Mouse (Mus musculus): Measurements from ENCODE around the gene Olfr683. TPM values are rescaled to one million over a fixed set of nuclear protein-coding genes. Genes with fewer than 3 reads are reported as not detected.
"Not testable (repeated sequence)": the region's sequence is repeated elsewhere in the genome, so short reads cannot be mapped to it uniquely, and the experiment has no call there.

The Olfr683 gene
- not detected in 2 replicates for polyA plus RNA-seq (2016; fragmentation: Nextera tagmentation; extraction: Ambion mirVana)

- Histone ChIP-seq H3K9me3 (no peaks in the 10 kb centered on the region), H3K27ac (replicated peaks) (no peak within 1 kb of the TSS), H3K36me3 (replicated peaks) (no peaks in the 10 kb centered on the region), H3K4me3 (no peak within 1 kb of the TSS), H3K27me3 (replicated peaks; ENCODE audit: low read depth, poor library complexity, severe bottlenecking) (no peaks in the 10 kb centered on the region), H3K4me1 (no peaks in the 10 kb centered on the region)
- WGBS, result 70% methylated on average over 1 of the region's 1 CpGs
- no peak for DNase-seq (ENCODE audit: low spot score)
These were observed at the start of gene Olfr683 for GRCm38 (mm10) chr7:105146912-105147311. Gene Olfr683 (minus strand): TSS chr7:105147012.

GRCm38 (mm10) chr7:105185912-105186311 lies 39.1 kb upstream of the Olfr683 start, which contains the start of gene Olfr685:
Gene Olfr685 (minus strand): TSS chr7:105186012.
- Histone ChIP-seq H3K4me1 (no peaks in the 10 kb centered on the region), H3K27me3 (replicated peaks; ENCODE audit: low read depth, poor library complexity, severe bottlenecking) (no peaks in the 10 kb centered on the region), H3K4me3 (no peak within 1 kb of the TSS), H3K9me3 (no peaks in the 10 kb centered on the region), H3K27ac (replicated peaks) (no peak within 1 kb of the TSS), H3K36me3 (replicated peaks) (no peaks in the 10 kb centered on the region)
- WGBS, result 90% methylated on average over 1 of the region's 1 CpGs
- no peak for DNase-seq (ENCODE audit: low spot score)

GRCm38 (mm10) chr7:105170773-105171172 lies 24.0 kb upstream of the Olfr683 start:
- no peak overlapping the region for H3K4me3 ChIP-seq
- no peak overlapping the region for H3K27ac ChIP-seq (replicated peaks)
- no peaks in the 10 kb centered on the region for H3K4me1 ChIP-seq
- H3K36me3 ChIP-seq (replicated peaks), result no peaks in the 10 kb centered on the region
- H3K27me3 ChIP-seq (replicated peaks; ENCODE audit: low read depth, poor library complexity, severe bottlenecking), result no peaks in the 10 kb centered on the region
- 57% methylated on average over 4 of the region's 4 CpGs for WGBS
- no peak for DNase-seq (ENCODE audit: low spot score)
- no peaks in the 10 kb centered on the region for H3K9me3 ChIP-seq

GRCm38 (mm10) chr7:105163553-105163952 lies 16.7 kb upstream of the Olfr683 start, which contains the start of gene Olfr684:
Gene Olfr684 (minus strand): TSS chr7:105163653.
- Histone ChIP-seq H3K4me1 (no peaks in the 10 kb centered on the region), H3K36me3 (replicated peaks) (no peaks in the 10 kb centered on the region), H3K27me3 (replicated peaks; ENCODE audit: low read depth, poor library complexity, severe bottlenecking) (no peaks in the 10 kb centered on the region), H3K9me3 (no peaks in the 10 kb centered on the region), H3K4me3 (no peak within 1 kb of the TSS), H3K27ac (replicated peaks) (no peak within 1 kb of the TSS)
- DNase-seq (ENCODE audit: low spot score), result no peak
- 76% methylated on average over 1 of the region's 1 CpGs for WGBS

- Histone ChIP-seq H3K4me1 (no peaks in the 10 kb centered on the region), H3K27ac (replicated peaks) (no peak overlapping the region), H3K36me3 (replicated peaks) (no peaks in the 10 kb centered on the region), H3K4me3 (no peak overlapping the region), H3K9me3 (no peaks in the 10 kb centered on the region), H3K27me3 (replicated peaks; ENCODE audit: low read depth, poor library complexity, severe bottlenecking) (no peaks in the 10 kb centered on the region)
- 83% methylated on average over 2 of the region's 2 CpGs for WGBS
- DNase-seq (ENCODE audit: low spot score), result no peak
These were observed 5.5 kb downstream of the Olfr683 start for GRCm38 (mm10) chr7:105141275-105141674.

GRCm38 (mm10) chr7:105116536-105116935 lies 30.3 kb downstream of the Olfr683 start, which contains the start of gene Olfr681:
Gene Olfr681 (plus strand): TSS chr7:105116836.
- no peaks in the 10 kb centered on the region for H3K9me3 ChIP-seq

GRCm38 (mm10) chr7:105092717-105093116 lies 54.1 kb downstream of the Olfr683 start, which contains the start of gene Olfr680-ps1:
Gene Olfr680-ps1 (minus strand): TSS chr7:105092817.
- H3K27me3 ChIP-seq (replicated peaks; ENCODE audit: low read depth, poor library complexity, severe bottlenecking); DNase-seq (ENCODE audit: low spot score); H3K9me3 ChIP-seq: not testable (repeated sequence)

More at GRCm38 (mm10) chr7:105116536-105116935, 30.3 kb downstream of the Olfr683 start, which contains the start of gene Olfr681:
- H3K4me3 ChIP-seq, result no peak within 1 kb of the TSS
- H3K36me3 ChIP-seq (replicated peaks), result no peaks in the 10 kb centered on the region
- no peaks in the 10 kb centered on the region for H3K27me3 ChIP-seq (replicated peaks; ENCODE audit: low read depth, poor library complexity, severe bottlenecking)
- no peak for DNase-seq (ENCODE audit: low spot score)
- H3K4me1 ChIP-seq, result no peaks in the 10 kb centered on the region
- no peak within 1 kb of the TSS for H3K27ac ChIP-seq (replicated peaks)

More at GRCm38 (mm10) chr7:105092717-105093116, 54.1 kb downstream of the Olfr683 start, which contains the start of gene Olfr680-ps1:
- H3K36me3 ChIP-seq (replicated peaks); H3K27ac ChIP-seq (replicated peaks); H3K4me1 ChIP-seq; H3K4me3 ChIP-seq: not testable (repeated sequence)

Other genes with a start within 250 kb of the Olfr683 start
- not detected in 2 replicates for gene Olfr667, start 225.5 kb downstream of the Olfr683 start, polyA plus RNA-seq (2016; fragmentation: Nextera tagmentation; extraction: Ambion mirVana)
- gene Olfr668, start 219.0 kb downstream of the Olfr683 start, polyA plus RNA-seq (2016; fragmentation: Nextera tagmentation; extraction: Ambion mirVana), result not detected in 2 replicates
- gene Olfr669, start 212.8 kb downstream of the Olfr683 start, polyA plus RNA-seq (2016; fragmentation: Nextera tagmentation; extraction: Ambion mirVana), result not detected in 2 replicates
- gene Olfr670, start 184.4 kb downstream of the Olfr683 start, polyA plus RNA-seq (2016; fragmentation: Nextera tagmentation; extraction: Ambion mirVana), result not detected in 2 replicates
- gene Olfr671, start 167.9 kb downstream of the Olfr683 start, polyA plus RNA-seq (2016; fragmentation: Nextera tagmentation; extraction: Ambion mirVana), result not detected in 2 replicates
- not detected in 2 replicates for gene Olfr672, start 145.0 kb downstream of the Olfr683 start, polyA plus RNA-seq (2016; fragmentation: Nextera tagmentation; extraction: Ambion mirVana)
- not detected in 2 replicates for gene Olfr675, start 118.6 kb downstream of the Olfr683 start, polyA plus RNA-seq (2016; fragmentation: Nextera tagmentation; extraction: Ambion mirVana)
- gene Olfr676, start 114.3 kb downstream of the Olfr683 start, polyA plus RNA-seq (2016; fragmentation: Nextera tagmentation; extraction: Ambion mirVana), result not detected in 2 replicates
- gene Olfr677, start 95.6 kb downstream of the Olfr683 start, polyA plus RNA-seq (2016; fragmentation: Nextera tagmentation; extraction: Ambion mirVana), result not detected in 2 replicates
- not detected in 2 replicates for gene Olfr678, start 82.5 kb downstream of the Olfr683 start, polyA plus RNA-seq (2016; fragmentation: Nextera tagmentation; extraction: Ambion mirVana)
- 0.05 TPM in 1 of 2 replicates, not detected in the other for gene Olfr679, start 65.8 kb downstream of the Olfr683 start, polyA plus RNA-seq (2016; fragmentation: Nextera tagmentation; extraction: Ambion mirVana)
- gene Olfr680-ps1, start 54.2 kb downstream of the Olfr683 start, polyA plus RNA-seq (2016; fragmentation: Nextera tagmentation; extraction: Ambion mirVana), result not detected in 2 replicates
- gene Olfr681, start 30.2 kb downstream of the Olfr683 start, polyA plus RNA-seq (2016; fragmentation: Nextera tagmentation; extraction: Ambion mirVana), result not detected in 2 replicates
- gene Olfr684, start 16.6 kb upstream of the Olfr683 start, polyA plus RNA-seq (2016; fragmentation: Nextera tagmentation; extraction: Ambion mirVana), result not detected in 2 replicates
- not detected in 2 replicates for gene Olfr685, start 39.0 kb upstream of the Olfr683 start, polyA plus RNA-seq (2016; fragmentation: Nextera tagmentation; extraction: Ambion mirVana)
- not detected in 2 replicates for gene Olfr686, start 60.5 kb upstream of the Olfr683 start, polyA plus RNA-seq (2016; fragmentation: Nextera tagmentation; extraction: Ambion mirVana)
- gene Olfr688, start 141.1 kb upstream of the Olfr683 start, polyA plus RNA-seq (2016; fragmentation: Nextera tagmentation; extraction: Ambion mirVana), result not detected in 2 replicates
- not detected in 2 replicates for gene Olfr689, start 164.2 kb upstream of the Olfr683 start, polyA plus RNA-seq (2016; fragmentation: Nextera tagmentation; extraction: Ambion mirVana)
- not detected in 2 replicates for gene Olfr690, start 187.1 kb upstream of the Olfr683 start, polyA plus RNA-seq (2016; fragmentation: Nextera tagmentation; extraction: Ambion mirVana)
- not detected in 2 replicates for gene Olfr691, start 195.3 kb upstream of the Olfr683 start, polyA plus RNA-seq (2016; fragmentation: Nextera tagmentation; extraction: Ambion mirVana)
- gene Olfr692, start 221.2 kb upstream of the Olfr683 start, polyA plus RNA-seq (2016; fragmentation: Nextera tagmentation; extraction: Ambion mirVana), result not detected in 2 replicates
- not detected in 2 replicates for gene Gm5901, start 228.0 kb upstream of the Olfr683 start, polyA plus RNA-seq (2016; fragmentation: Nextera tagmentation; extraction: Ambion mirVana)

Data from embryonic facial prominence, embryonic 10.5 days (tissue).